Mouse (Mus musculus) hindbrain, embryonic 10.5 days (tissue): ENCODE measurements around the gene Ccdc36. TPM values are rescaled to one million over a fixed set of nuclear protein-coding genes. Genes with fewer than 3 reads are reported as not detected.

Source experiments
- DNase-seq: peaks from one replicate; pipeline ENCODE4 v3.0.0-alpha.2; 2017; ENCODE audit warnings: low spot score
- H3K27ac ChIP-seq: fragments of 300-500 bp; sonication (generic); 2 replicates; pipeline ENCODE4 v1.5.1; 2016; ENCODE audit warnings: mild to moderate bottlenecking, moderate library complexity
- H3K27me3 ChIP-seq: fragments of 300-500 bp; sonication (generic); 2 replicates; pipeline ENCODE4 v1.6.1; 2016; ENCODE audit warnings: mild to moderate bottlenecking; ENCODE audit not compliant: poor library complexity, insufficient read depth, severe bottlenecking
- H3K36me3 ChIP-seq: fragments of 300-500 bp; sonication (generic); 2 replicates; pipeline ENCODE4 v1.6.1; 2016; ENCODE audit warnings: mild to moderate bottlenecking, moderate library complexity
- H3K4me1 ChIP-seq: fragments of 300-500 bp; sonication (generic); replicated peaks from 2 replicates; pipeline ENCODE4 v1.6.1; 2016; ENCODE audit warnings: mild to moderate bottlenecking
- H3K4me3 ChIP-seq: fragments of 300-500 bp; sonication (generic); 2 replicates; pipeline ENCODE4 v1.5.1; 2016; ENCODE audit warnings: mild to moderate bottlenecking, moderate library complexity
- H3K9me3 ChIP-seq: fragments of 300-500 bp; sonication (generic); 2 replicates; pipeline ENCODE4 v1.6.1; 2016; ENCODE audit warnings: mild to moderate bottlenecking, moderate library complexity
- WGBS: fragments of 180-500 bp; shearing (Covaris S2); methylation state at CpG from one replicate; pipeline ENCODE4 v1.1.7; 2016; 5-methylcytosine and 5-hydroxymethylcytosine counted together
- polyA plus RNA-seq: library from polyadenylated mRNA; unstranded; fragments of >200 nt; fragmentation: Nextera tagmentation; extraction: Ambion mirVana; gene quantifications from 2 replicates; pipeline ENCODE4 v1.2.1, GENCODE M21; 2016

Gene Ccdc36
- polyA plus RNA-seq = 1.0 and 1.2 TPM in 2 replicates

- Histone ChIP-seq H3K27me3 (no peaks in the 10 kb centered on the region), H3K9me3 (no peaks in the 10 kb centered on the region), H3K27ac (no peak within 1 kb of the TSS), H3K36me3 (no peaks in the 10 kb centered on the region), H3K4me1 (peaks cover 6% of the 10 kb centered on the region; the same call in 1 of the 2 replicates), H3K4me3 (no peak within 1 kb of the TSS)
- DNase-seq = no peak
Measured at GRCm38 (mm10) chr9:108428384-108428783, at the start of gene Ccdc36. TSS of gene Ccdc36 (minus strand) at chr9:108428484.

GRCm38 (mm10) chr9:108474528-108474927, 46.2 kb upstream of the Ccdc36 start:
- Histone ChIP-seq H3K4me1 (peaks cover 16% of the 10 kb centered on the region), H3K27ac (no peak overlapping the region), H3K4me3 (no peak overlapping the region), H3K27me3 (no peaks in the 10 kb centered on the region), H3K9me3 (no peaks in the 10 kb centered on the region), H3K36me3 (no peaks in the 10 kb centered on the region)
- WGBS = 73% methylated on average over 1 of the region's 1 CpGs
- no peak for DNase-seq

- Histone ChIP-seq H3K27me3 (no peaks in the 10 kb centered on the region), H3K27ac (no peak overlapping the region), H3K4me1 (no peaks in the 10 kb centered on the region), H3K4me3 (no peak overlapping the region), H3K9me3 (no peaks in the 10 kb centered on the region), H3K36me3 (peaks cover 28% of the 10 kb centered on the region)
- no peak for DNase-seq
- 80% methylated on average over 4 of the region's 4 CpGs for WGBS
Measured at GRCm38 (mm10) chr9:108469845-108470244, 41.6 kb upstream of the Ccdc36 start.

- no peaks in the 10 kb centered on the region for H3K9me3 ChIP-seq
- peaks cover 32% of the 10 kb centered on the region for H3K36me3 ChIP-seq
- WGBS = 83% methylated on average over 5 of the region's 5 CpGs
- no peak overlapping the region for H3K27ac ChIP-seq
- no peak overlapping the region for H3K4me3 ChIP-seq
- no peaks in the 10 kb centered on the region for H3K27me3 ChIP-seq
- no peak for DNase-seq
- H3K4me1 ChIP-seq = no peaks in the 10 kb centered on the region
Measured at GRCm38 (mm10) chr9:108469430-108469829, 41.1 kb upstream of the Ccdc36 start.

- H3K36me3 ChIP-seq = peaks cover 58% of the 10 kb centered on the region
- WGBS = 90% methylated on average over 2 of the region's 2 CpGs
Measured at GRCm38 (mm10) chr9:108466219-108466618, 37.9 kb upstream of the Ccdc36 start.

GRCm38 (mm10) chr9:108463713-108464112, 35.4 kb upstream of the Ccdc36 start:
- H3K9me3 ChIP-seq = no peaks in the 10 kb centered on the region
- H3K36me3 ChIP-seq = peaks cover 58% of the 10 kb centered on the region
- peaks cover 6% of the 10 kb centered on the region; the same call in 1 of the 2 replicates for H3K27me3 ChIP-seq
- H3K4me1 ChIP-seq = peaks cover 21% of the 10 kb centered on the region
- no peak overlapping the region for H3K4me3 ChIP-seq
- 93% methylated on average over 9 of the region's 9 CpGs for WGBS
- H3K27ac ChIP-seq = no peak overlapping the region
- no peak for DNase-seq

More at GRCm38 (mm10) chr9:108466219-108466618, 37.9 kb upstream of the Ccdc36 start:
- Histone ChIP-seq H3K27me3 (no peaks in the 10 kb centered on the region), H3K4me3 (no peak overlapping the region), H3K4me1 (peaks cover 12% of the 10 kb centered on the region), H3K27ac (no peak overlapping the region), H3K9me3 (no peaks in the 10 kb centered on the region)
- no peak for DNase-seq

GRCm38 (mm10) chr9:108462192-108462591, 33.9 kb upstream of the Ccdc36 start:
- H3K36me3 ChIP-seq = peaks cover 53% of the 10 kb centered on the region
- no peak for DNase-seq
- no peak overlapping the region for H3K27ac ChIP-seq
- H3K4me3 ChIP-seq = no peak overlapping the region
- no peaks in the 10 kb centered on the region for H3K9me3 ChIP-seq
- H3K4me1 ChIP-seq = peaks cover 21% of the 10 kb centered on the region
- peaks cover 6% of the 10 kb centered on the region; the same call in 1 of the 2 replicates for H3K27me3 ChIP-seq
- WGBS = 93% methylated on average over 10 of the region's 10 CpGs

- Histone ChIP-seq H3K4me3 (peak overlapping the region; percentile 98), H3K27me3 (peaks cover 6% of the 10 kb centered on the region; the same call in 1 of the 2 replicates), H3K4me1 (peaks cover 21% of the 10 kb centered on the region), H3K36me3 (peaks cover 48% of the 10 kb centered on the region), H3K27ac (peak overlapping the region; percentile 96), H3K9me3 (no peaks in the 10 kb centered on the region)
- WGBS = 90% methylated on average over 5 of the region's 5 CpGs
- no peak for DNase-seq
Measured at GRCm38 (mm10) chr9:108461675-108462074, 33.4 kb upstream of the Ccdc36 start.

- DNase-seq = no peak
- Histone ChIP-seq H3K27ac (peak within 1 kb of the TSS; percentile 96), H3K4me1 (peaks cover 21% of the 10 kb centered on the region), H3K4me3 (peak within 1 kb of the TSS; percentile 98), H3K27me3 (peaks cover 6% of the 10 kb centered on the region; the same call in 1 of the 2 replicates), H3K36me3 (peaks cover 43% of the 10 kb centered on the region), H3K9me3 (no peaks in the 10 kb centered on the region)
- WGBS = 24% methylated on average over 11 of the region's 11 CpGs
Measured at GRCm38 (mm10) chr9:108461181-108461631, 32.9 kb upstream of the Ccdc36 start, which contains the start of gene Klhdc8b. TSS of gene Klhdc8b (minus strand) at chr9:108461581.

- DNase-seq = peak; percentile 87
- no peaks in the 10 kb centered on the region for H3K9me3 ChIP-seq
- peaks cover 37% of the 10 kb centered on the region for H3K36me3 ChIP-seq
- WGBS = 1% methylated on average over 52 of the region's 52 CpGs
- peak within 1 kb of the TSS; percentile 96 for H3K27ac ChIP-seq
- peaks cover 21% of the 10 kb centered on the region for H3K4me1 ChIP-seq
- H3K27me3 ChIP-seq = peaks cover 6% of the 10 kb centered on the region; the same call in 1 of the 2 replicates
- H3K4me3 ChIP-seq = peak within 1 kb of the TSS; percentile 98
Measured at GRCm38 (mm10) chr9:108460319-108461178, 32.3 kb upstream of the Ccdc36 start, which contains the start of gene Ccdc71. TSS of gene Ccdc71 (plus strand) at chr9:108460527.

GRCm38 (mm10) chr9:108459939-108460318, 31.6 kb upstream of the Ccdc36 start:
- Histone ChIP-seq H3K4me1 (peaks cover 21% of the 10 kb centered on the region), H3K27me3 (peaks cover 6% of the 10 kb centered on the region; the same call in 1 of the 2 replicates), H3K4me3 (peak overlapping the region; percentile 98), H3K27ac (peak overlapping the region; percentile 96), H3K9me3 (no peaks in the 10 kb centered on the region), H3K36me3 (peaks cover 31% of the 10 kb centered on the region)
- WGBS = 90% methylated on average over 1 of the region's 1 CpGs
- DNase-seq = no peak

- Histone ChIP-seq H3K36me3 (0 out of 2 replicates have a peak, but pooled peaks cover under 1% of the 10 kb centered on the region), H3K4me1 (peaks cover 30% of the 10 kb centered on the region), H3K4me3 (no peak overlapping the region), H3K27me3 (peaks cover 7% of the 10 kb centered on the region; the same call in 1 of the 2 replicates), H3K27ac (no peak overlapping the region), H3K9me3 (no peaks in the 10 kb centered on the region)
- WGBS = 87% methylated on average over 10 of the region's 10 CpGs
- no peak for DNase-seq
Measured at GRCm38 (mm10) chr9:108456953-108457352, 28.7 kb upstream of the Ccdc36 start.
